Mouse (Mus musculus) cerebral cortex, adult 2 months (tissue): Measurements from ENCODE around the gene Cdk5rap1.

Experiments
- WGBS: fragments of 180-500 bp; shearing (Covaris S2); methylation state at CpG from one replicate; pipeline ENCODE4 v1.1.7; 2018; 5-methylcytosine and 5-hydroxymethylcytosine counted together

Cdk5rap1 gene

GRCm38 (mm10) chr2:154372842-154373500 is at the start of gene Cdk5rap1:
Gene Cdk5rap1 (minus strand): TSS chr2:154373010.
- WGBS: 15% methylated on average over 9 of the region's 9 CpGs

- 58% methylated on average over 5 of the region's 5 CpGs for WGBS
These were observed 49.4 kb upstream of the Cdk5rap1 start for GRCm38 (mm10) chr2:154422181-154422580.

GRCm38 (mm10) chr2:154420942-154421731 is 48.3 kb upstream of the Cdk5rap1 start:
- WGBS: 56% methylated on average over 7 of the region's 7 CpGs

- WGBS: 71% methylated on average over 9 of the region's 9 CpGs
These were observed 47.1 kb upstream of the Cdk5rap1 start for GRCm38 (mm10) chr2:154419631-154420515.

- 93% methylated on average over 7 of the region's 7 CpGs for WGBS
These were observed 45.2 kb upstream of the Cdk5rap1 start for GRCm38 (mm10) chr2:154418001-154418400.

GRCm38 (mm10) chr2:154417107-154417506 is 44.3 kb upstream of the Cdk5rap1 start:
- WGBS: 18% methylated on average over 3 of the region's 3 CpGs

- 70% methylated on average over 7 of the region's 7 CpGs for WGBS
These were observed 39.3 kb upstream of the Cdk5rap1 start for GRCm38 (mm10) chr2:154412018-154412666.

- WGBS: 41% methylated on average over 2 of the region's 2 CpGs
These were observed 37.5 kb upstream of the Cdk5rap1 start for GRCm38 (mm10) chr2:154410355-154410754.

GRCm38 (mm10) chr2:154407643-154408445 is 35.0 kb upstream of the Cdk5rap1 start, which contains the start of gene Snta1:
Gene Snta1 (minus strand): TSS chr2:154408099.
- 1% methylated on average over 84 of the region's 84 CpGs for WGBS

GRCm38 (mm10) chr2:154407063-154407642 is 34.3 kb upstream of the Cdk5rap1 start:
- WGBS: 23% methylated on average over 11 of the region's 11 CpGs

GRCm38 (mm10) chr2:154405447-154405994 is 32.7 kb upstream of the Cdk5rap1 start:
- 46% methylated on average over 5 of the region's 5 CpGs for WGBS

GRCm38 (mm10) chr2:154402811-154403210 is 30.0 kb upstream of the Cdk5rap1 start:
- WGBS: 39% methylated on average over 7 of the region's 7 CpGs

- 41% methylated on average over 1 of the region's 1 CpGs for WGBS
These were observed 29.2 kb upstream of the Cdk5rap1 start for GRCm38 (mm10) chr2:154401976-154402375.

- WGBS: 57% methylated on average over 2 of the region's 2 CpGs
These were observed 26.5 kb upstream of the Cdk5rap1 start for GRCm38 (mm10) chr2:154399325-154399724.

- 76% methylated on average over 7 of the region's 7 CpGs for WGBS
These were observed 25.5 kb upstream of the Cdk5rap1 start for GRCm38 (mm10) chr2:154398267-154398666.

GRCm38 (mm10) chr2:154396529-154396928 is 23.7 kb upstream of the Cdk5rap1 start:
- WGBS: 83% methylated on average over 2 of the region's 2 CpGs

- WGBS: 78% methylated on average over 3 of the region's 3 CpGs
These were observed 21.8 kb upstream of the Cdk5rap1 start for GRCm38 (mm10) chr2:154394602-154395001.

- WGBS: 67% methylated on average over 11 of the region's 11 CpGs
These were observed 17.6 kb upstream of the Cdk5rap1 start for GRCm38 (mm10) chr2:154390180-154390964.

GRCm38 (mm10) chr2:154379103-154379502 is 6.3 kb upstream of the Cdk5rap1 start:
- 48% methylated on average over 7 of the region's 7 CpGs for WGBS
